Mouse (Mus musculus) limb, embryonic 12.5 days (tissue): ENCODE measurements around the gene Il10rb. TPM values are rescaled to one million over a fixed set of nuclear protein-coding genes. Genes with fewer than 3 reads are reported as not detected.

Experiments used
- ATAC-seq: fragments of 200-750 bp; cut with Nextera tagmentation; 2 replicates; pipeline ENCODE4 v1.8.0; 2017; ENCODE audit warnings: low read depth, moderate TSS enrichment; ENCODE audit not compliant: insufficient number of reproducible peaks, insufficient read depth, low FRiP score, low TSS enrichment
- H3K27ac ChIP-seq: fragments of 300-500 bp; sonication (generic); 2 replicates; pipeline ENCODE4 v1.5.1; 2016; ENCODE audit warnings: mild to moderate bottlenecking, moderate library complexity
- H3K27me3 ChIP-seq: fragments of 300-500 bp; sonication (generic); 2 replicates; pipeline ENCODE4 v1.6.1; 2016; ENCODE audit warnings: mild to moderate bottlenecking, moderate library complexity
- H3K36me3 ChIP-seq: fragments of 300-500 bp; sonication (generic); 2 replicates; pipeline ENCODE4 v1.6.1; 2016; ENCODE audit warnings: mild to moderate bottlenecking, moderate library complexity
- H3K4me1 ChIP-seq: fragments of 300-500 bp; sonication (generic); replicated peaks from 2 replicates; pipeline ENCODE4 v1.6.1; 2016
- H3K4me2 ChIP-seq: fragments of 300-500 bp; sonication (generic); 2 replicates; pipeline ENCODE4 v1.6.1; 2016; ENCODE audit warnings: mild to moderate bottlenecking, moderate library complexity
- H3K4me3 ChIP-seq: fragments of 300-500 bp; sonication (generic); replicated peaks from 2 replicates; pipeline ENCODE4 v1.5.1; 2016; ENCODE audit warnings: mild to moderate bottlenecking
- H3K9ac ChIP-seq: fragments of 300-500 bp; sonication (generic); replicated peaks from 2 replicates; pipeline ENCODE4 v1.6.1; 2016; ENCODE audit warnings: mild to moderate bottlenecking, moderate library complexity
- H3K9me3 ChIP-seq: fragments of 300-500 bp; sonication (generic); 2 replicates; pipeline ENCODE4 v1.6.1; 2016; ENCODE audit warnings: mild to moderate bottlenecking, moderate library complexity
- WGBS: fragments of 180-500 bp; shearing (Covaris S2); methylation state at CpG from one replicate; pipeline ENCODE4 v1.1.7; 2016; 5-methylcytosine and 5-hydroxymethylcytosine counted together
- polyA plus RNA-seq: library from polyadenylated mRNA; unstranded; fragments of >200 nt; fragmentation: Nextera tagmentation; extraction: Ambion mirVana; gene quantifications from 2 replicates; pipeline ENCODE4 v1.2.1, GENCODE M21; 2016

Il10rb gene
- polyA plus RNA-seq, 1 experiment from 2014 or later, result 8.0 TPM

- Histone ChIP-seq H3K4me1 (peaks cover 2% of the 10 kb centered on the region; the same call in 1 of the 2 replicates), H3K9ac (no peak overlapping the region), H3K9me3 (no peaks in the 10 kb centered on the region), H3K36me3 (no peaks in the 10 kb centered on the region), H3K27ac (no peak overlapping the region), H3K27me3 (no peaks in the 10 kb centered on the region), H3K4me2 (no peak overlapping the region), H3K4me3 (no peak overlapping the region)
- 64% methylated on average over 4 of the region's 4 CpGs for WGBS
- ATAC-seq, result no peak
Observed at GRCm38 (mm10) chr16:91442446-91442845, 36.5 kb downstream of the Il10rb start.

- no peaks in the 10 kb centered on the region for H3K9me3 ChIP-seq
- no peak for ATAC-seq
- H3K4me3 ChIP-seq, result no peak overlapping the region
- H3K27ac ChIP-seq, result no peak overlapping the region
- H3K36me3 ChIP-seq, result no peaks in the 10 kb centered on the region
- no peak overlapping the region for H3K4me2 ChIP-seq
- WGBS, result 55% methylated on average over 8 of the region's 8 CpGs
- no peak overlapping the region for H3K9ac ChIP-seq
- no peaks in the 10 kb centered on the region for H3K27me3 ChIP-seq
- H3K4me1 ChIP-seq, result peaks cover 2% of the 10 kb centered on the region; the same call in 1 of the 2 replicates
Observed at GRCm38 (mm10) chr16:91443211-91443611, 37.2 kb downstream of the Il10rb start.

- Histone ChIP-seq H3K27ac (no peak overlapping the region), H3K4me2 (no peak overlapping the region), H3K4me3 (no peak overlapping the region), H3K9ac (no peak overlapping the region), H3K27me3 (no peaks in the 10 kb centered on the region), H3K36me3 (no peaks in the 10 kb centered on the region), H3K9me3 (no peaks in the 10 kb centered on the region), H3K4me1 (peaks cover 2% of the 10 kb centered on the region; the same call in 1 of the 2 replicates)
- ATAC-seq, result no peak
- 86% methylated on average over 4 of the region's 4 CpGs for WGBS
Observed at GRCm38 (mm10) chr16:91444847-91445246, 38.9 kb downstream of the Il10rb start.

GRCm38 (mm10) chr16:91445566-91445965 is 39.6 kb downstream of the Il10rb start:
- Histone ChIP-seq H3K4me1 (peaks cover 2% of the 10 kb centered on the region; the same call in 1 of the 2 replicates), H3K9ac (no peak overlapping the region), H3K9me3 (no peaks in the 10 kb centered on the region), H3K36me3 (no peaks in the 10 kb centered on the region), H3K27ac (no peak overlapping the region), H3K4me3 (no peak overlapping the region), H3K4me2 (no peak overlapping the region), H3K27me3 (no peaks in the 10 kb centered on the region)
- no peak for ATAC-seq
- 67% methylated on average over 5 of the region's 5 CpGs for WGBS

- H3K9me3 ChIP-seq, result no peaks in the 10 kb centered on the region
- no peak for ATAC-seq
- 80% methylated on average over 8 of the region's 8 CpGs for WGBS
- H3K27ac ChIP-seq, result no peak overlapping the region
- no peak overlapping the region for H3K9ac ChIP-seq
- H3K27me3 ChIP-seq, result no peaks in the 10 kb centered on the region
- no peaks in the 10 kb centered on the region for H3K36me3 ChIP-seq
- no peaks in the 10 kb centered on the region for H3K4me1 ChIP-seq
- H3K4me2 ChIP-seq, result no peak overlapping the region
- no peak overlapping the region for H3K4me3 ChIP-seq
Observed at GRCm38 (mm10) chr16:91446778-91447511, 41.0 kb downstream of the Il10rb start.

GRCm38 (mm10) chr16:91447512-91447900 is 41.5 kb downstream of the Il10rb start:
- Histone ChIP-seq H3K4me1 (peaks cover 4% of the 10 kb centered on the region), H3K36me3 (no peaks in the 10 kb centered on the region), H3K27ac (no peak overlapping the region), H3K4me2 (no peak overlapping the region), H3K27me3 (no peaks in the 10 kb centered on the region), H3K9ac (no peak overlapping the region), H3K4me3 (no peak overlapping the region), H3K9me3 (no peaks in the 10 kb centered on the region)
- WGBS, result 94% methylated on average over 6 of the region's 6 CpGs
- ATAC-seq, result no peak

GRCm38 (mm10) chr16:91448088-91448487 is 42.1 kb downstream of the Il10rb start:
- Histone ChIP-seq H3K27ac (no peak overlapping the region), H3K9me3 (no peaks in the 10 kb centered on the region), H3K27me3 (no peaks in the 10 kb centered on the region), H3K4me1 (peaks cover 5% of the 10 kb centered on the region), H3K36me3 (no peaks in the 10 kb centered on the region), H3K4me2 (no peak overlapping the region), H3K9ac (no peak overlapping the region), H3K4me3 (no peak overlapping the region)
- ATAC-seq, result no peak
- 96% methylated on average over 5 of the region's 5 CpGs for WGBS

GRCm38 (mm10) chr16:91448895-91449294 is 42.9 kb downstream of the Il10rb start:
- no peak overlapping the region for H3K4me2 ChIP-seq
- no peaks in the 10 kb centered on the region for H3K27me3 ChIP-seq
- H3K9ac ChIP-seq, result no peak overlapping the region
- ATAC-seq, result no peak
- no peaks in the 10 kb centered on the region for H3K36me3 ChIP-seq
- H3K4me3 ChIP-seq, result no peak overlapping the region
- H3K27ac ChIP-seq, result no peak overlapping the region
- WGBS, result 77% methylated on average over 7 of the region's 7 CpGs
- no peaks in the 10 kb centered on the region for H3K9me3 ChIP-seq
- peaks cover 5% of the 10 kb centered on the region for H3K4me1 ChIP-seq

- H3K4me1 ChIP-seq, result peaks cover 5% of the 10 kb centered on the region
- 85% methylated on average over 12 of the region's 12 CpGs for WGBS
- no peaks in the 10 kb centered on the region for H3K27me3 ChIP-seq
- no peak overlapping the region for H3K4me3 ChIP-seq
- no peak overlapping the region for H3K27ac ChIP-seq
- no peaks in the 10 kb centered on the region for H3K36me3 ChIP-seq
- no peak overlapping the region for H3K9ac ChIP-seq
- ATAC-seq, result no peak
- no peaks in the 10 kb centered on the region for H3K9me3 ChIP-seq
- H3K4me2 ChIP-seq, result no peak overlapping the region
Observed at GRCm38 (mm10) chr16:91450137-91451064, 44.4 kb downstream of the Il10rb start.

- H3K9me3 ChIP-seq, result no peaks in the 10 kb centered on the region
- ATAC-seq, result no peak
- H3K36me3 ChIP-seq, result no peaks in the 10 kb centered on the region
- WGBS, result 81% methylated on average over 2 of the region's 2 CpGs
- no peak overlapping the region for H3K4me3 ChIP-seq
- no peaks in the 10 kb centered on the region for H3K27me3 ChIP-seq
- H3K9ac ChIP-seq, result no peak overlapping the region
- H3K4me1 ChIP-seq, result peaks cover 5% of the 10 kb centered on the region
- no peak overlapping the region for H3K4me2 ChIP-seq
- no peak overlapping the region for H3K27ac ChIP-seq
Observed at GRCm38 (mm10) chr16:91451949-91452348, 46.0 kb downstream of the Il10rb start.

GRCm38 (mm10) chr16:91452363-91452896 is 46.5 kb downstream of the Il10rb start:
- H3K36me3 ChIP-seq, result no peaks in the 10 kb centered on the region
- no peaks in the 10 kb centered on the region for H3K9me3 ChIP-seq
- H3K27me3 ChIP-seq, result no peaks in the 10 kb centered on the region
- H3K27ac ChIP-seq, result no peak overlapping the region
- H3K9ac ChIP-seq, result no peak overlapping the region
- H3K4me2 ChIP-seq, result no peak overlapping the region
- 54% methylated on average over 6 of the region's 6 CpGs for WGBS
- no peak for ATAC-seq
- no peak overlapping the region for H3K4me3 ChIP-seq
- H3K4me1 ChIP-seq, result peaks cover 5% of the 10 kb centered on the region
